Mouse (Mus musculus) thymus, adult 2 months (tissue): Measurements from ENCODE around the gene Ncoa5.

Source experiments
- CTCF ChIP-seq: fragments of 200-500 bp; IDR thresholded peaks from 2 replicates; pipeline ENCODE4 v1.5.1; 2012; ENCODE audit warnings: mild to moderate bottlenecking, control low read depth, low read length, moderate library complexity, borderline replicate concordance; ENCODE audit not compliant: control insufficient read depth, poor library complexity, insufficient read depth; ENCODE audit errors: extremely low read depth
- POLR2A ChIP-seq: fragments of 200-500 bp; IDR thresholded peaks from 2 replicates; pipeline ENCODE4 v1.6.1; 2012; ENCODE audit warnings: mild to moderate bottlenecking, low read length, control low read depth, moderate library complexity; ENCODE audit not compliant: control insufficient read depth, poor library complexity, insufficient read depth; ENCODE audit errors: extremely low read depth

GRCm38 (mm10) chr2:165034131-165035057, at the start of gene Ncoa5:
- peak; percentile 34; the same call in 1 of the 2 replicates for TF ChIP-seq CTCF
- peak; percentile 90 for TF ChIP-seq POLR2A
